Mouse (Mus musculus) brown adipose tissue, adult 24 weeks (tissue): ENCODE results near the gene 4921524J17Rik. TPM values are rescaled to one million over a fixed set of nuclear protein-coding genes. Genes with fewer than 3 reads are reported as not detected.

ENCODE experiments used
- H3K27ac ChIP-seq: fragments of 200-500 bp; replicated peaks from 2 replicates; pipeline ENCODE4 v1.5.1; 2012; ENCODE audit warnings: low read depth, mild to moderate bottlenecking, low read length
- H3K4me1 ChIP-seq: fragments of 200-500 bp; 2 replicates; pipeline ENCODE4 v1.6.1; 2012; ENCODE audit warnings: low read length, mixed read lengths; ENCODE audit not compliant: control insufficient read depth, insufficient read depth, insufficient read length
- H3K4me3 ChIP-seq: fragments of 200-500 bp; 2 replicates; pipeline ENCODE4 v1.5.1; 2012; ENCODE audit warnings: low read depth, mild to moderate bottlenecking, low read length, moderate library complexity; ENCODE audit not compliant: insufficient read depth
- polyA plus RNA-seq: library from polyadenylated mRNA; stranded (reverse); fragments of >200 nt; gene quantifications from 2 replicates; pipeline ENCODE4 v1.2.4, GENCODE M21; 2012; ENCODE audit not compliant: missing spikeins, insufficient read depth, insufficient read length

The 4921524J17Rik gene
- polyA plus RNA-seq, 1 experiment = 15.3 TPM

DNA sequence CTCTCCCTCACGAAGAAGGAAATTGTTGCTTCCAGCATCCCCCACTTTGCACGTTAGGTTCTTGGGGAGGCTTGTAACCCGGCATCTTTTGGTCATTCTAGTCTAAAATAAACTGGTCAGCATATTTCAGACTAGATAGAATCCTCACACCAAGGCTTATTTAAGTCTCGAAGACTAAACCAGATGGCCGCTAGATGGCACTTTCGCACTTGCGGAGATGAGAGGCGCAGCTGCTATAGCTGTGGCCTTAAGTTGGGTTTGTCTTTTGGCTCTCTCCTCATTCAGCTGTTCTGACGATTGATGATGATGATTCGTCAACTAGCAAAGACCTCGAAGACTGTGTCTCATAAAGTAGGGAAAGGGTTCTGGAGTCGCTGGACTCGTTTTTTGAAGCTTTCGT lies 23.9 kb upstream of the 4921524J17Rik start:
- H3K4me1 ChIP-seq = no peaks in the 10 kb centered on the region
- no peak overlapping the region for H3K27ac ChIP-seq
- no peak overlapping the region for H3K4me3 ChIP-seq

DNA sequence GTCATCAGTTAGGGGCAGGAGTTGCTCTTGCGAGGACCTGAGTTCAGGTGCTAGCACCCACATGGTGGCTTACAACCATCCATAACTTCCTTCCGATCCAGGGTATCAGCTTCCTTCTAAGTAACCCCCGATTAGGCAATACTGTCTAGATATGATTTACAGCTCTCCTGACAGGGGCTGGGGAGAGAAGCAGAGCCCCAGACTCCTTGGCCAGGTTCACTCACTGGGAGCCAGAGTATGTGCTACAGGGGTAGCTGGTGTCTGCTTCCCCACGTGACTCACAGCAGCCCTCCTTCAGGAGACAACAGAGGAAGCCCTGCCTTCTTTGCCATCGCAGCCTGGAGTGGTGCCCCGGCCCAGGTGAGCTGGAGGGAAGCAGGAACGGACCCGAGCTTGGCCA lies 22.1 kb upstream of the 4921524J17Rik start:
- H3K27ac ChIP-seq = no peak overlapping the region
- no peak overlapping the region for H3K4me3 ChIP-seq
- H3K4me1 ChIP-seq = no peaks in the 10 kb centered on the region

DNA sequence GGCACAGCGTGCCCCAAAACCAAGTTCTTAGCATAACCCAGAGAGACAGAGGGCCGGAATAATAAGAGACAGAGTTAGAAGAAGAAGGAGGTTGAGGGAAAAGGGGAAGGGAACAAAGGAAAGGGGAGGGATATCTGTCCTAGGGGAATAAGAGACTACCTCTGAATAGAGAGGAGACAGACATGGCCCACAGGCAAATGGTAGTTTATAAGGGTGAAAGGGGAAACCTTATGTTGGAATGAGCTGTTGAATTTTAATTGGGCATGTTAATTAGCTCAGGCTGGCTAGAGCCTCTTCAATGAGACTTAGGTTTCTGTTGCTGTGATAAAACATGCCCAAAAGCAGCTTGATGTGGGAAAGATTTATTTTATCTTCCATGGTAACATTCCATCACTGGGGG lies 20.6 kb upstream of the 4921524J17Rik start:
- H3K4me1 ChIP-seq = no peaks in the 10 kb centered on the region
- no peak overlapping the region for H3K4me3 ChIP-seq
- no peak overlapping the region for H3K27ac ChIP-seq

DNA sequence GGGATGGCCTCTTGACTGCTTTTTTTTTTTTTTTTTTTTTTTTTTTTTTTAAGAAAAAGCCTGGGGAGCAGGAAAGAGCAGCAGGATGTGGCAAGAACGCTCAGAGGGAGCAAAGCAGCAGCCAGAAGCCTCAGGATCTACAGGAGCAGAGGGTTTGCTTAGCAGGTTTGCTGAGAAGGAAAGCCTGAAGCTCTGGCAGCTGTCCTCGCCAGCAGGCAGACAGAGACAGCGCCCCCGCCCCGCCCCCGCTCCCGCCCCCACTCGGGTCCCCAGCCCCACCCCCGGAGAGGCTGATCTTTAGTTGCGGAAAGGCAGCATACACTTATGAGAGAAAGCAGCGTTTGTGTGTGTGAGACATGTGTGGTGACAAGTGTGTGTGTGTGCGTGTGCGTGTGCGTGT lies 19.7 kb upstream of the 4921524J17Rik start:
- no peaks in the 10 kb centered on the region for H3K4me1 ChIP-seq
- no peak overlapping the region for H3K4me3 ChIP-seq
- no peak overlapping the region for H3K27ac ChIP-seq

DNA sequence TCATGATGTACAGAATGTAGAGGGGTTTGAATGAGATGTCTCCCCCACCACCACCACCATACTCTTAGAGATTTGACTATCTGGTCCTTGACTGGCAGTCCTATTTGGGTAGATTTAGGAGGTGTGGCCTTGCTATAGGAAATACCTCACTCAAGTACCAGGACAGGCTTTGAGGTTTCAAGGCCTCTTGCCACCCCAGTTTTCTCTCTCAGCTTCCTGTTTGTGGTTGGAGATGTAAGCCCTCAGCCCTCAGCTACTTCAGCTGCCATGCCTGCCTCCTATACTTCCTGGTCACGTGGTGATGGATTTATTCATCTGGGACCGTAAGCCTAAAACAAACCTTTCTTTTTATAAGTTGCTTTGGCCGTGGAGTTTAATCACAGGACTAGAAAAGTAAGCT lies 17.7 kb upstream of the 4921524J17Rik start:
- Histone ChIP-seq H3K4me1 (no peaks in the 10 kb centered on the region), H3K27ac (no peak overlapping the region), H3K4me3 (no peak overlapping the region)

DNA sequence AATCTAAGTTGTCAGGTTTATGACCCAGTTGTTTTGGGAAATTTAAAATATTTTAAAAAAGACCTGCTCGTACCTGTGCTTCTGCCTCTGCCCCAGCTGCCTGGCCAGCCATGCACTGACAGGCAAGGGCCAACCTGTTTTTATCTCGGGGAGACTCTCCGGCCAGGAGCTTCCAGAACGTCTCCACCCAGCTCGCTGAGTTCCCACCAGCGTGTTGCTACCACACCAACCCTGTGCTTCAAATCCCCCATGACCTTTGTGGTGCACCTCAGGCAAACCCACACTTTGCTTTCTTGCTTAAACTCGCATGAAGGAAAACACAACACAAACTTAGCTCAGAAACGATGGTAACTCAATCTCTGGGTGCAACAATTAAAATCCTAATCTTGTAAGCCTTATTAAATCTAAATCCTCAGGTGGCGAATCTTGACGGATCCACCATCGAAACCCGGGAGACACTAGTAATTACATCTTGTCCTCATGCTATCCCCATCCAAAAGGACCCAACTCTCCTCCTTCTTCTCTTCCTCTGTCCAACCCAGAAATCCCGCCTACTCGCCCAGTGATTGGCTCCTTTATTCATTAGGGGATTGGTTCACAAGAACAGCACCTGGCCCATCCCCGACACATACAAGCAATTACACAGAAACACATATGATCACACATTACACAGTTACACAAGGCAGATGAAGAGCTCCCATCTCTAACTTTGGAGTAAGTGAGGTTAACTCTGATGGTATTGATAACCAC lies 13.5 kb upstream of the 4921524J17Rik start:
- Histone ChIP-seq H3K27ac (no peak overlapping the region), H3K4me3 (no peak overlapping the region), H3K4me1 (no peaks in the 10 kb centered on the region)

DNA sequence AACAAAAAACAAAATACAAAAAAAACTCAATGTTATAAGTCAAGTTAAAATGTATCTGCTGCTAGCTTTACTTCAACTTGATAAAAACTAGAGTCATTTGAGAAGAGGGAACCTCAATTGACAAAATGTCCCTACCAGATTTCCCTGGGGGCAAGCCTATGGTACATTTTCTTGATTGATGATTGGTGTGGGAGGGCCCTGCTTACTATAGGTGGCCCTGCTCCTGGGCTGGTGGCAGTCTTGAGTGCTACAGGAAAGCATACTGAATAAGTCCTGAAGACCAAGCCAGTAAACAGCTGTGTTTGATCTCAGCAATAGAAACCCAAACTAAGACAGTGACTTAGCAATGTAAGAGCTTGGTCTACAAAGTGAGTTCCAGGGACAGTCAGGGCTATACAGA lies 11.5 kb upstream of the 4921524J17Rik start:
- H3K4me1 ChIP-seq = no peaks in the 10 kb centered on the region
- H3K4me3 ChIP-seq = no peak overlapping the region
- H3K27ac ChIP-seq = no peak overlapping the region

DNA sequence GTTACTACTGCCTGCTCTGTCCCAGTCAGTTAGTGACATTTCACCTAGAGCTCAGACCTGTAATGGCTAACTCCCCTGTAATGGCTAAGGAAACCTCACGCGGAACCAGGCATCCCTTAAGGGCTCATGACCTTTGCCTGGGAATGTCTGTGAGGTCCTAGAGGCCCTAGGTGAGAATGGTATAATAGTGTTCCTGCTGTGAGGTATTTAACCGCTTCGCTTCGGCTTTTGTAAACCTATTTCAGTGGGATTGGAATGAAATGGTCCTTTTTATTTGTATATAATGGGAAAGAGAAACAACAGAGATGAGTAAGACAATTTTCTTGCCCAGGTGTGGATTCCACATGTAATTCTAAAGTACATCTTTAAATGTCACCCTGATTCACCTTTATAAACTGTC lies 8.9 kb upstream of the 4921524J17Rik start:
- H3K4me1 ChIP-seq = no peaks in the 10 kb centered on the region
- H3K4me3 ChIP-seq = no peak overlapping the region
- no peak overlapping the region for H3K27ac ChIP-seq

DNA sequence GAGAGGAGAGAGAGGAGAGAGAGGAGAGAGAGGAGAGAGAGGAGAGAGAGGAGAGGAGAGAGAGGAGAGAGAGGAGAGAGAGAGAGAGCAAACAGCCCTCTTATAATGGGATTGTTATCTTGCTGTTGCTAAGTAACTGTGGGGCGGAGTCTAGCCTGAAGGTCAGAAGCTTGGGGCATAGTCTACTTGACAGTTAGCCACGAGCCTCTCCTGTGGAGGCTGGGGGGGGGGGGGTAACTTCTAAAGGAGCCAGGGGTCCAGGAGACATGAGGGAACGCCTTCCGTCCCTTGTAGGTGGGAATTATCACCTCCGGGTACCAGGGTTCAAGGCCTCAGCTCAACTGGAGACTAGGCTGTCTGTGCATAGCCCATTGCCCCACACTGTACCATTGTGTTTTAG lies 3.1 kb upstream of the 4921524J17Rik start:
- peaks cover 2% of the 10 kb centered on the region; the same call in 1 of the 2 replicates for H3K4me1 ChIP-seq
- H3K27ac ChIP-seq = no peak overlapping the region
- no peak overlapping the region for H3K4me3 ChIP-seq

DNA sequence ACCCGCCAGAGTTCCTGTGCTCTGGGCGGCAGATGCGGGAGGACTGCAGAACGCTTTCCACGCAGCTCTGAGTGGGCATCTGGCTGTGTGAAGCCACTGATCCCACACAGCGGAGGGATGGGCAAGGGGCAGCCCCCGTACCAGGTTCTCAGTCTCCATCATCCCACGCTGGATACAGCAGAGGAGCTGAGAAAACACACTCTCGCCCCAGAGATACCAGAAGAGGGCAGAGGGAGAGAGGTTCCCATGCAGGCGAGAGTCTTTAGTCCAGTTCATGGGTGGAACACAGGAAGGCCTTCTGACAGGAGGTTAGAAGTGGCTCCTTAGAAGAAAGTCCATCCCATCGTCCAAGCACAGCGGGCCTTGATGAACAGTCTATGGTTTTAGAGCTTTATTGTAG lies 2.2 kb upstream of the 4921524J17Rik start:
- Histone ChIP-seq H3K4me3 (no peak overlapping the region), H3K27ac (no peak overlapping the region), H3K4me1 (peaks cover 4% of the 10 kb centered on the region)

DNA sequence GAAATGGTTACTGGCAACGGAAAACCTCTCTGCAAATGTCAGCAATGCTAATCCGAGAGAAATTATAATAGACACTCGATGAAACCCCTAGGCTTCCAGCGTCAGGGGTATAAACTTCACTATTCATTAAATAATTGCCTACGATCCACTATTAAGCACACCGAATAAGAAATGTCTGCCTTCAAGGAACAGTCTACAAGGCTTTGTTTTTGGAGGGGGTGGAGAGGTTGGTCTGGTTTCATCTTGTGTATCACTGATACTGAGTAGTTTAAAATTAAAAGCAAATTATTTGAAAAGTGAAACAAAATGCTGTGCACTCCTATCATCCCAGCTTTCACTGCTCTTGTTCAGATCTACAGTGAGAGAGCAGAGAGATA lies 372 bp upstream of the 4921524J17Rik start:
- Histone ChIP-seq H3K27ac (no peak overlapping the region), H3K4me1 (peaks cover 4% of the 10 kb centered on the region), H3K4me3 (peak overlapping the region; percentile 43)

DNA sequence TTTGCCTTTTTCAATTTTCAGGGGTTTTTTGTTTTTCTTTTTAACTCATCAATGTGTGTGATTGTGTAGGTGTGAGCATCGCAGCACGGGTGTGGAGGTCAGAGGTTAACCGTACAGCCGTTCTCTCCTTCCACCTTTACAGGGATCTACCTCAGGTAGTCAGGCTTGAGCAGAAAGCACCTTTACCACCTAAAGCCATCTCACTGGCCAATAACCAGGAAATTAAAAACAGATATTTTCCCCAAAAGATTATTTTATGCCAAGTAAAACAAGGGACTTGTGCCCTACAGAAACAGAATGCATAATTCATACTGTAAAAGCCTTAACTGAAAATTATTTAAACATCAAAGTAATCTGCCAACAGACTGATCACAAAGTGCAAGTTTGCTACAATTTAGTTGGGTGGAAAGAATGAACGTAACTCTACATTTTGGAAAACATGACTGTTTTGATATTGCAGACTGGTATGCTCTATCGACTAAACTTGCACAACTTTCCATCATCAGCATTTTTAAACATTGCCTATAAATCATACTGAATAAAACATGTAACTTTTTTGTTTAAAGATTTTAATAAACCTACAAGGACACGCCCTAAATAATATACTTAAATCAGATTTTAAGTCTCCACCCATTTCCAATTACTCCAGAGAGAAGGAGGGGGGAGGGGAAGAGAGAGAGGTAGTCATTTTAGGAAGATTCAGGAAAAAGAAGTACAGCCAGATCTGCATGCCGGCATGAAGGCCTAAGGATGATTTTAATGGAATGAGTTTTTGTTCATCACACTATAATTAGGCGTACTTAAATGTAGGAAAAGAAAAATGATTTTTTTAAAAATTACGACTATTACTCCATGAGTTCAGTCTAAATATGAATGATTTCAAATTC lies 1.1 kb downstream of the 4921524J17Rik start:
- peak overlapping the region; percentile 80 for H3K27ac ChIP-seq
- H3K4me3 ChIP-seq = peak overlapping the region; percentile 88
- peaks cover 12% of the 10 kb centered on the region for H3K4me1 ChIP-seq

DNA sequence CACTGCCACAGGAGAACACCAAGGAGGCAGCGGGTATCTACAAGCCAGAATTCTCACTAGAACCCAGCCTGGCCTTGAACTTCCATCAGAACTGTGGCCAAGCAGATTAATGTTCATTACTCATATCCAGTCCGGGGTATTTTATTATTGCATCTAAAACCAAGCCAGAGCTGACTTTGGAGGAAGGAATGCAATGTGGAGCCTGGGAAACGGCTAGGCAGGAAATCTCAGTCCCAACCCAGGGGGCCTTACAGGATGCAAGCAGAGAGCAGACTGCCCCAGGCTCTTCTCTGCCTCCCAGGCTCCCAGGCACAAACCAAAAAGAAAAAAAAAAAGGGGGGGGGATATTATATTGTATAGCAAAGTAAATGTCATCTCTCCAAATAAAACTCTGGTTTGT lies 1.8 kb downstream of the 4921524J17Rik start:
- Histone ChIP-seq H3K4me3 (peak overlapping the region; percentile 25), H3K27ac (peak overlapping the region; percentile 80), H3K4me1 (peaks cover 14% of the 10 kb centered on the region)

DNA sequence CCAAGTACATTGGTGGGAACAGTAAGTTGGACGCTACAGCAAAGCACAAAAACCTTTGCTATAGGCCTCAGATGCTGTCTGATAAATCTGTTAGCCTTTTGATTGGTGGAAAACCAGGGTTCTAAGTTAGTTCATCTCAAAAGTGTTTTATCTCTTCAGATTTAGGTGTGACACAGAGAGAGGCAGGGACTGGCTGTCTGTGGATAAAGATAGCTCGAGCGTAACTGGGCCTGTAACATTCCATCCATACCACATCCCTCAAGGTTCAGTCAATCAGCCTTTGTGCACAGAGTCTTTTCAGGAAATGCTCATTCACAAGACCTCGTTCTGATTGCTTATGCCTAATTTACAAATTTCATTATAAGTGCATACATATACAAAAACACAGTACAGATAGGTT lies 3.4 kb downstream of the 4921524J17Rik start:
- no peak overlapping the region for H3K4me3 ChIP-seq
- H3K27ac ChIP-seq = 0 out of 2 replicates have a peak overlapping the region, but pooled peaks have one; percentile 3
- peaks cover 19% of the 10 kb centered on the region for H3K4me1 ChIP-seq

DNA sequence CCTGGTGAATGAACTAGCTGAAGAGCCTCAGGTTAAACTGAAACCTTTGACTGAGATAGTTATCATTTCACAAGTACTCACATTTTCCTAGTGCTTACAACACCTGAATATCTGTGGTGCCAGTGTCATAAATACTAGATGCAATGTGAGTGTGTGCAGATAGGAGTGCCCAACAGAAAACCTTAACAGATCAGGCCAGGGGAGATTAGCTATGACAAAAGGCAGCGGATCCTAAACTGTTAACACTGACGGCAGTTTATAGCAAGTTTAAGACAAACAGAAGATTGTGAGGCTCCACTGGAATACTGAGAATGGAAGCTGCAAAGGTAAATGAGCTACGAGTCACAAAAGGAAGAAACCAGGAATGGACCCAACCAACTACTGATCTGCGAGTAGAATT lies 5.6 kb downstream of the 4921524J17Rik start:
- Histone ChIP-seq H3K4me1 (peaks cover 19% of the 10 kb centered on the region), H3K4me3 (no peak overlapping the region), H3K27ac (no peak overlapping the region)

DNA sequence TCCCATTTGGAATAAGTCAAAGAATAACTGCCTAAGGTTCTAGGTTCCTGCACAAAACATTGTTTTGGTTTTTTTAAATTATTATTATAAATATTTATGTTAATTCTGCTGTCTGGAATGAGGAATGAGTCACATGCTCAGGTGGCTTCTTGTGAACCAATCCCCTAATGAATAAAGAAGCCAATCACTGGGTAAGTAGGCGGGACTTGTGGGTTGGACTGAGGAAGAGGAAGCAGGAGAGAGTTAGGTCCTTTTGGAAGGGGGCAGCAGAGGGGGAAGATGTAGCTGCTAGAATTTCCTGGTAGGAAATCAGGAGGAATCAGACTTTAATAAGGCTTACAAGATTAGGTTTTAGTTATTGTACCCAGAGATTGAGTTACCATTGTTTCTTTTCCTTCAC lies 11.3 kb downstream of the 4921524J17Rik start:
- no peak overlapping the region for H3K4me3 ChIP-seq
- peaks cover 10% of the 10 kb centered on the region for H3K4me1 ChIP-seq
- no peak overlapping the region for H3K27ac ChIP-seq
